Mouse (Mus musculus) forelimb bud, embryonic 11.5 days (tissue): ENCODE results near the gene Kcnk5.

ENCODE experiments used
- DNase-seq: peaks from one replicate; pipeline ENCODE4 v3.0.0-alpha.2; 2012; ENCODE audit warnings: low read depth, low spot score

Kcnk5 gene

DNA sequence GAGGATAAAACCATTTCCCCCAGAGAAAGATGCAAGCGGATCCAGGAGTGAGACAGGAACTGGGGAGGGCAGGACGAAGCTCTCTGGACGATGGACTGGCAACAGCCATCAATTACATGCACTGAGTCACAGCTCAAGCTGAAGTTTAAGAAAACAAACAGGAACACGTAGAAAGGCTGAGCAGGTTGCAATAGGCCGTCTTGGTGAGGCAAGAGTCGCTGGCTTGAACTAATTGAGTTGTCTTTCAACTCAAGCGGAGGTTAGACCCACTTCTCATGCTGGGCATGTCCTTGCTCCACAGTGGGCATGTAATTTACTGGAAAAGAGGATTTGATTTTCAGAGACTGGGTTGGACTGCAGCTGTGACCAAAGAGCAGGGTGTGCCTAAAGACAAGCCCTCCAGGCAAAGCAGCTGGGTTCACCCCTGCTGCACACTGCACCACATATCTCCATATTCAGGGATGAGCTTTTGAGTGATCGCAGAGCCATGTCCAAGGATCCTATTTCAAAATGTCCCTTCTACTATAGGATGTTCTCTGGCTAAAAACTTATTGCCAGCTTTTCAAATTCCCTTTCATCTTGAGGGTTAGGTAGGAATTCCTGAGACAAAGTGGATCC is 19.6 kb upstream of the Kcnk5 start:
- DNase-seq = no peak

DNA sequence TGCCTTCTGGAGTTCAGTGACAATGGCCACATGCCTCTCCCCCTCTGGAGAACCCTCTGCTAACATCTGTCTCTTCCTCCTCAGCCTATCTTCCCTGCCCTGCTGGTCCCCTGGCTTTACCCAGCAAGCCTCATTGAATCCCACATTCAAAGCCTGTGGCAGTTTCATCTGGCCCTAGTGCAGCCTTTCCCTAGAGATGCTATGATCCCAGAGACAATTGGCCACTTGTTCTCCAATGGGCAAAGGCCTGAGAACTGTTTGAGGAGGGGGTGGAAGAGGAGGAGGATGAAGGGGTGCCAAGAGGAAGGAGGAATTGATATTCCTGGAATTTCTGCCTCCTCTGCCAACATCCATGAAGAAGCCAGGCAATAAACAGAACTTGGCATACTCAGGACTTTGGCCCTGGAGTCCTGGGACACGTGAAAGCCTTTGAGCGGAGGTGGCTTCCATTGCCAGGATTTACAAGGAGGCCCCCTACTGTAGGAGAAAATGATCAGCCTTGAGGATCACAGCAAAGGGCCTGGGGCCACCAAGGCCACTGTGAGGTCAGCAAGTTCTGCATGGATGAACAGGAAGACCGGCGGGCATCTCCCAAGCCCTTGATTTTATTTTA is 11.6 kb upstream of the Kcnk5 start:
- DNase-seq = no peak

DNA sequence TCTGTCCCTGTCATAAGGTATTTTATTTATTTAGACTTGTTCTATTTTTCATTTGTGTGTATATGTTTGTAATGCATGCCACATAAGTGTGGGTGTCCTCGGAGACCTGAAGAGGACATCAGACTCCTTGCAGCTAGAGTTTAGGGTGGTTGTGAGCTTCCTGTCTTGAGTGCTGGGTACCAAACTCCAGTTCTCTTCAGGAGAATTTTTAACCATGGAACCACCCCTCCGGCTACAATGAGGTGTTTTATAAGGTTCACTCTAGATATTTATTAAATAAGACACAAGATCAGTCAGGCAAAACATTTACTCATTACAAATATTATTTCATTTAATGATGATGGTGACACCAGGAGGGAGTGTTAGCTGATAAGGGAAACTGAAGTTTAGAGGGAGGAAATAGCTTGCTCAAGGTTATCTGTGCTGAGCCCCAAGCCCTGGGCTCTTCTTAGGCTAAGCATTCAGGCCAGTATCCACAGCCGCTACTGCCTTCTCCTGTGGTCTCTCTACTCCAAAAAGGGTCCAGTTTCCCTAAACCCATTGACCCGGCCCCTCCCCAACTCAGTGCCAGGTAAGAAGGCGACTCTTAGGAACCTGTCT is 9.6 kb upstream of the Kcnk5 start:
- no peak for DNase-seq

- DNase-seq = no peak
Measured at GRCm38 (mm10) chr14:20189751-20190150, 8.1 kb upstream of the Kcnk5 start.

DNA sequence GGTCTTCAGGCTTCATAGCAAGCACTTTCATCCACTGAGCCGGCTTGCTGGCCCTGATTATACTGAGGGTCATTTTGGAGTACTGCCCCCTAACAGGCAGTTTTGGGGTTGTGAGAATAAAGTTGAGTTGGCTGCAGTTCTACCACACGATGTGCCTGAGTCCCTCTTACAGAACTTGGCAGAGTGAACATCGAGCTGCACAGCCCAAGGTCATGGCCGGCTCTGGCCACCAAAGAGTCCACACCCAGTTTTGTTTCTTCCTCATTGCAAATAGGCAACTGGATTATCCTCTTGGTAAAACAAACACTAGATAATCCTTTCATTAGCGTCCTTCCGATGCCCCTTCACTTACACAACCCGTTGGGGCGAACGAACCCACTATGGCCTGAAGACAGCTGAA is 3.8 kb upstream of the Kcnk5 start:
- no peak for DNase-seq

DNA sequence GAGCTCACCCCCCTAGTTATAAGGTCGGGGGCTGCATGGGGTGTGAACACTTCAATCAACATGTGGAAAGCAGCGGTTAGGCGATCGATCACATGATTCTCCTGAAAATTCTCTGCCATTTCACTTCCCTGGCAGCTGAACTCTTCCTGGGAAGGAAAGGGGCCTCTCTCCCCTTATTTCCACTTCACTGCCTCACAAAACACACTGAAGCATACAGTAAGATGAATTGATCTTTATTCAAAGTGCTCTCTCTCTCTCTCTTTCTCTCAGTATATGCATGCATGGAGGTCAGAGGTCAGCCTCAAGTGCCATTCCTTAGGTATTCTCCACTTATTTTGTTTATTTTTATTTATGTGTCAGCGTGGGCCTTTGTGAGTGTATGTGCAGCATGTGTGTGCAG is 2.1 kb upstream of the Kcnk5 start:
- no peak for DNase-seq

GRCm38 (mm10) chr14:20182596-20182995 is 987 bp upstream of the Kcnk5 start:
- DNase-seq = no peak

GRCm38 (mm10) chr14:20180751-20181162 is 852 bp downstream of the Kcnk5 start:
- no peak for DNase-seq

GRCm38 (mm10) chr14:20180304-20180703 is 1.3 kb downstream of the Kcnk5 start:
- no peak for DNase-seq

DNA sequence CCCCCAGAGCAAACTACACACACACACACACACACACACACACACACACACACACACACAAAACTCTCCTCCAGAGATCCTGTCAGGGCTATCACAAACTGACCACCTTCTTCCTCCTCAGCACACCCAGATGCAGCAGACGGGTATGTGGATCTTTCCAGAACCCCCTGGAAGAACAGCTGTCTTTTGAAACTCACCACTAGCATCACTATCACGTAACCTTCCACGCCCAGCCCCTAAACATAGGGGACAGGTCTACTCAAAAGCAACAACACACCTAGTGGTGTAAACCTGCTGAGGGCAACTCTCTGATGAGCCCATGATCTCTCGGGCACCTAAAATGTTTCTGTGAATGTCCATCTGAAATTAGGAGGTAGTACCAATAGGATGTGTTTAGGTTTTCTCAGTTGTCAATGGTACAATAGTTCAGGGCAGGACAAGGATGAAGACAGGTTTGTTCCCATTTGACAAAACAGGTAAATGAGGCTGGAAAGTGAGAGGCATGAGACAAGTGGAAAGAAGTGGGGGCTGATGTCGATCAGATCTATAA is 1.8 kb downstream of the Kcnk5 start:
- DNase-seq = no peak

DNA sequence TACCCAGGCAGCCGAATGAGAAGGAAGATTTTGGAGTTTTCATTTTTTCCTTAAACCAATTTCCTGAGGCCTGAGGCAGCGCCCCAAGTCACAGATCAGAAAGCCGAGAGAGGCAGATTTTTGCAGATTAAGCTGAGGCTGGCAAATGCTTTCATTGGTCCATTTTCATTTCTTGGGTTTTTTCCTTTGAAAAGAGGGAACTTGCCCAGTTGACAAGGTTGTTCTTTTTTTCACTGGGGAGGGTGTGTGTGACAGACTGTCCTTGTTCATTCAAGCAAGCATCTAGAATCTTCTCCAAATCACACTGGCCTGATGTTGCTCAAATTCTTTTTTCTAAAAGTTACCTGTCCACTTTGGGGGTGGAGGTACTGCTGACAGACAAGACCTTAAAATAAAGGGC is 2.5 kb downstream of the Kcnk5 start:
- no peak for DNase-seq

- no peak for DNase-seq
Measured at GRCm38 (mm10) chr14:20178593-20178992, 3.0 kb downstream of the Kcnk5 start.

GRCm38 (mm10) chr14:20177494-20178123 is 4.0 kb downstream of the Kcnk5 start:
- no peak for DNase-seq

DNA sequence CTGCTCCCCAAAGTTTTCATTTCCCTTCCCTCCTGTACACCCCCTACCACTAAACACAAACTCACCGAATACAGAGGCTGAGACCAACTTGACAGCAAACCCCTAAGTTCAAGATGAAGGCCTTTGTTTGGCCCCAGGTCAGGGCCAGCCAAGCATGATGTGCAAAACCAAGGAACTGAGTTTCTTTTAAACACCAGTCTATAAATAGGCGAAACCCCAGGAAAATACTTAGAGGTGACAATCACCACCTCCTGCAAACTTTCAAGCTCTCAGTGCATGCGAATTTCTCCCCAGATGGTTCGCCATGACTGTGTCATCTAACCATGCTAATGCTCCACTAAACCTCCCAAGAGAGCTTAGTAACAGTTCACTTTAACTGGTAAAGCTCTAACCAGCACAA is 5.9 kb downstream of the Kcnk5 start:
- DNase-seq = no peak

DNA sequence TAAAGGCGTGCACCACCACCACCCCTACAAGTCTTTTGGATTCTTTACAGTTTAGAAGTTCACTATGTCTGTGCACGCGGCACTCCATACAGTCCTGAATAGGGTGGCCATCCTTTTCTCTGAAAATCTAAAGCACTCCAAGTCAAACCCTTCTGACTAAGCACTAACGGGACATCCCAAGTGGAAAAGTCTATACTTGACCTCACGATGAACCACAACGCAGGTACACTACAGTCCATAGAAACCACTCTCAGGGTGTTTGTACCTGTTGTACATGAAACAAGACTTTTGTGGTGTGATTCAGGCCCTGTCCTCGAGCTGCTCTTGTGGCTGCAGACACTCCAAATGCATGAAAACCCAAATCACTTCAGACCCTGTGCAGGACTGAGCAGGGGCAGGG is 6.5 kb downstream of the Kcnk5 start:
- DNase-seq = no peak

DNA sequence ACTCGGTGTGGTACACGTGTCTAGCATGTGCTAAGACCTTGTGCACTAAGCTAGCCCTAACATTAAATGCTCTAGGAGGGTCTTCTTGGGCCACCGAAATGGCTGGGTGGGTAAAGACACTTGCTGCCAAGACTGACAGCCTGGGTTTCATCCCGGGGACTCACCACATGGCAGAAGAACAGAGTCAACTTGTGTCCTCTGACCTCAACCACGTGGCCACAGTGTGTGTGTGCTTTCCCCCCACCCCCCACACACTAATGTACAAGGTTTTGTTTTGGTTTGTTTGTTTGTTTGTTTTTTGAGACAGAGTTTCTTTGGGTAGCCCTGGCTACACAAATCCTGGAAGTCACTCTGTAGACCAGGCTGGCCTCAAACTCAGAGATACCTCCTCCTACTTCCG is 6.9 kb downstream of the Kcnk5 start:
- no peak for DNase-seq

GRCm38 (mm10) chr14:20173873-20174490 is 7.6 kb downstream of the Kcnk5 start:
- DNase-seq = no peak

GRCm38 (mm10) chr14:20172924-20173323 is 8.7 kb downstream of the Kcnk5 start:
- no peak for DNase-seq

- no peak for DNase-seq
Measured at GRCm38 (mm10) chr14:20172509-20172908, 9.1 kb downstream of the Kcnk5 start.

DNA sequence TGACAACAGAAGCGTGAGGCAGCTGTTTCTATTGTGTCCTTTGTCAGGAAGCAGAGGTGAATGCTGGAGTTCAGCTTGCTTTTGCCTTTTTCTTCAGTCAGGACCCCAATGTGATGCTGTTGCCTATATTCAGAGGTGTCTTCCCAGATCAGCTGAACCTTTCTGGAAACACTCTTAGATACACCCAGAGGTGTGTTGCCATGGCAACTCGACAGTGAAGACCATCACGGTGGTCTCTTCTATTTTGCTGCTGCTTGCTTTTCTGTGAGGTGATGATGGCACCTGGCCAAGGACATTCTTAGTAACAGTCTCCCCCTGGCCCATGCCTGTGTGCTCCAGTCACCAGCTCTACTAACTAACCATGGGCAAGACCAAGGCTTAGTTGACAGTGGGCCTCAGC is 9.8 kb downstream of the Kcnk5 start:
- DNase-seq = no peak

GRCm38 (mm10) chr14:20169251-20169650 is 12.4 kb downstream of the Kcnk5 start:
- no peak for DNase-seq

GRCm38 (mm10) chr14:20168478-20168877 is 13.1 kb downstream of the Kcnk5 start:
- no peak for DNase-seq
